In genomic region chr1:178369272-178369651, GRCm38 (mm10) we compare ENCODE assay signal across 7 mouse cellular contexts. TPM values are rescaled to one million over a fixed set of nuclear protein-coding genes. Genes with fewer than 3 reads are reported as not detected.
DNase-seq lines count a peak whose midpoint lies in the region; ATAC-seq and TF ChIP-seq lines count a peak whose summit lies in the region.

No protein-coding gene starts in this region.

- intact Hi-C loops in heart, postnatal 14 days (cut with DNase I) = loop anchor here (2.0 to 5.0 kb wide), 2 partner anchors 38 to 78 kb away; partner anchors contain the start of gene Efcab2

- peak; percentile 71 for ATAC-seq in G1E (ENCODE audit: extremely low read depth, insufficient number of reproducible peaks, low FRiP score, poor library complexity, severe bottlenecking)
- peak; percentile 67 for ATAC-seq in erythroid progenitor cell, adult 5-6 weeks (replicated peaks; ENCODE audit: low FRiP score, poor library complexity, severe bottlenecking)
- ATAC-seq in megakaryocyte, adult 5-6 weeks (ENCODE audit: poor library complexity, severe bottlenecking) = peak; percentile 69

- no peaks in the 10 kb centered on the region for H3K27me3 ChIP-seq in G1E (ENCODE audit: insufficient read depth, low read length)

- peaks cover 5% of the 10 kb centered on the region for H3K36me3 ChIP-seq in G1E (replicated peaks)

- H3K4me3 ChIP-seq in G1E (ENCODE audit: low read depth, low read length) = peak overlapping the region; percentile 73

- H3K4me1 ChIP-seq in G1E (ENCODE audit: insufficient read depth, low read depth, low read length) = peaks cover 27% of the 10 kb centered on the region

- peak; percentile 53 for DNase-seq in G1E (ENCODE audit: low spot score)
- peak; percentile 61 for DNase-seq in adrenal gland, postnatal 10 days
- peak; percentile 39 to 46 for DNase-seq in heart, postnatal 14 days
- peak; percentile 25 to 30 for DNase-seq in left cerebral cortex, adult 18-20 months (ENCODE audit: low spot score in 2 of 2)
- peak; percentile 64 for DNase-seq in skeletal muscle tissue, adult 2 months (ENCODE audit: low read depth, low spot score)

- H3K9me3 ChIP-seq in G1E (replicated peaks) = no peaks in the 10 kb centered on the region

- TF ChIP-seq CTCF in G1E (IDR thresholded peaks at IDR 0.05; ENCODE audit: low read depth, low read length) = no peak

RNA-seq across cellular contexts. Expression of gene Hnrnpu, which starts 31.7 kb away (rescaled TPM):
- total RNA-seq in G1E (2014; fragmentation: Nextera tagmentation) (932 and 945 TPM in 2 replicates), G1E (2017) (331 and 441 TPM in 2 replicates)
- 726 and 956 TPM in 2 replicates for polyA plus RNA-seq in G1E (2012)
- total RNA-seq in adrenal gland, postnatal 10 days (2021) = 100 to 1,000 TPM; 328 to 391 TPM
- total RNA-seq in erythroid progenitor cell, adult 5-6 weeks (2015; ENCODE audit: low replicate concordance) = 388 and 415 TPM in 2 replicates
- 473 and 501 TPM in 2 replicates for total RNA-seq in erythroid progenitor cell, adult 5-6 weeks (2017; ENCODE audit: low replicate concordance)
- total RNA-seq in heart, postnatal 14 days (2021) = 100 to 1,000 TPM; 212 to 218 TPM
- 100 to 1,000 TPM; 419 to 428 TPM for total RNA-seq in left cerebral cortex, adult 18-20 months (2021)
- 418 and 446 TPM in 2 replicates for total RNA-seq in megakaryocyte, adult 5-6 weeks (2015)
- total RNA-seq in megakaryocyte, adult 5-6 weeks (2017) = 321 and 398 TPM in 2 replicates

RNA-seq across cellular contexts. Expression of gene Efcab2, which starts 36.6 kb away (rescaled TPM):
- 3.4 and 4.1 TPM in 2 replicates for total RNA-seq in G1E (2014; fragmentation: Nextera tagmentation)
- 4.8 and 6.0 TPM in 2 replicates for total RNA-seq in G1E (2017)
- 0.13 and 0.17 TPM in 2 replicates for polyA plus RNA-seq in G1E (2012)
- total RNA-seq in adrenal gland, postnatal 10 days (2021) = 1 to 10 TPM; 2.8 to 4.6 TPM
- total RNA-seq in erythroid progenitor cell, adult 5-6 weeks (2015; ENCODE audit: low replicate concordance) = 9.7 TPM in 1 of 2 replicates, not detected in the other
- total RNA-seq in erythroid progenitor cell, adult 5-6 weeks (2017; ENCODE audit: low replicate concordance) = 2.3 and 3.0 TPM in 2 replicates
- 10 to 100 TPM; 49.9 to 50.0 TPM for total RNA-seq in heart, postnatal 14 days (2021)
- 10 to 100 TPM in 1 of 2 experiments, 1 to 10 TPM in 1; 9.9 to 12.1 TPM for total RNA-seq in left cerebral cortex, adult 18-20 months (2021)
- 0.80 and 1.2 TPM in 2 replicates for total RNA-seq in megakaryocyte, adult 5-6 weeks (2015)
- total RNA-seq in megakaryocyte, adult 5-6 weeks (2017) = 2.0 and 2.8 TPM in 2 replicates

RNA-seq across cellular contexts. Expression of gene Cox20, which starts 50.3 kb away (rescaled TPM):
- 230 and 246 TPM in 2 replicates for total RNA-seq in G1E (2014; fragmentation: Nextera tagmentation)
- total RNA-seq in G1E (2017) = 135 and 179 TPM in 2 replicates
- 11.2 and 18.4 TPM in 2 replicates for polyA plus RNA-seq in G1E (2012)
- total RNA-seq in adrenal gland, postnatal 10 days (2021) = 10 to 100 TPM; 78.7 to 88.8 TPM
- total RNA-seq in erythroid progenitor cell, adult 5-6 weeks (2015; ENCODE audit: low replicate concordance) = 148 and 178 TPM in 2 replicates
- 230 and 253 TPM in 2 replicates for total RNA-seq in erythroid progenitor cell, adult 5-6 weeks (2017; ENCODE audit: low replicate concordance)
- 100 to 1,000 TPM; 111 to 119 TPM for total RNA-seq in heart, postnatal 14 days (2021)
- 10 to 100 TPM; 33.1 to 34.6 TPM for total RNA-seq in left cerebral cortex, adult 18-20 months (2021)
- total RNA-seq in megakaryocyte, adult 5-6 weeks (2015) = 163 and 174 TPM in 2 replicates
- total RNA-seq in megakaryocyte, adult 5-6 weeks (2017) = 137 and 158 TPM in 2 replicates

Comparison
In these comparisons a context has a peak if more than half of its experiments do, and no peak if none do; other contexts are left out.
1. Peak in every context shown above with its lines: DNase-seq, ATAC-seq and H3K4me3 ChIP-seq.